Mouse (Mus musculus) gastrocnemius, adult 2 months (tissue): ENCODE results near the gene Slc25a26. TPM values are rescaled to one million over a fixed set of nuclear protein-coding genes. Genes with fewer than 3 reads are reported as not detected.

Experiments
- DNase-seq: peaks from one replicate; pipeline ENCODE4 v3.0.0; 2022
- H3K27ac ChIP-seq: fragments of 200-600 bp; 2 replicates; pipeline ENCODE4 v1.8.1; 2022; ENCODE audit warnings: mild to moderate bottlenecking
- H3K4me3 ChIP-seq: fragments of 200-600 bp; 2 replicates; pipeline ENCODE4 v1.8.1; 2022; ENCODE audit warnings: mild to moderate bottlenecking, moderate library complexity
- CTCF ChIP-seq: fragments of 200-600 bp; IDR thresholded peaks from 2 replicates; pipeline ENCODE4 v1.8.1; 2022; ENCODE audit warnings: antibody characterized with exemption, mild to moderate bottlenecking, moderate library complexity
- intact Hi-C: fragments of 180-260 bp; cut with DNase I; formaldehyde crosslinking; loops from one replicate; pipeline ENCODE4 v1.15.1; 2025
- total RNA-seq, 2 experiments: library from RNA; stranded (reverse); gene quantifications; 2 replicates each; pipeline ENCODE4 v1.2.3; 2021

Slc25a26 gene
- total RNA-seq, 2 experiments from 2014 or later: 16.5 to 17.7 TPM

DNA sequence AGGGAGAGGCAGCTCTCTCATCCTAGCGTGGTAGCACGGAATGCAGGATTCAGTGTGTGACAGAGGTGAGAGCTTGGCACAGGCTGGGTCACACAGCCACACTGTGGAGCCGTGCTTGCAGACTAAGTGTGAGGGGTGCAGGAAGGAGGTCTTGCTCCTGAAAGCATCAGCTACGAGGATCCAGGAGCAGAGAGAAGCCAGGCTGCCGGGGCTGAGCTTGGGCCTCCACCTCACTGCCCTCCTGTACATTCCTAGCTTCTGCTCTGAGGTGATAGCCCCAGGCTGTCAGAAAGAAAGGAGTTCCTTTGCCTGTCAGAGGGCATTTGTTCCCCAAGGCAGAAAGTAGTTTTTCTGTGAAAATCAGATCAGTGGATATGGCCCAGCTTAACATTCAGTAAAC, 95.1 kb downstream of the Slc25a26 start:
- intact Hi-C loops: no loop called here
- Histone ChIP-seq H3K27ac (peak overlapping the region; percentile 84), H3K4me3 (no peak overlapping the region)
- TF ChIP-seq CTCF: no peak
- peak; percentile 23 for DNase-seq

DNA sequence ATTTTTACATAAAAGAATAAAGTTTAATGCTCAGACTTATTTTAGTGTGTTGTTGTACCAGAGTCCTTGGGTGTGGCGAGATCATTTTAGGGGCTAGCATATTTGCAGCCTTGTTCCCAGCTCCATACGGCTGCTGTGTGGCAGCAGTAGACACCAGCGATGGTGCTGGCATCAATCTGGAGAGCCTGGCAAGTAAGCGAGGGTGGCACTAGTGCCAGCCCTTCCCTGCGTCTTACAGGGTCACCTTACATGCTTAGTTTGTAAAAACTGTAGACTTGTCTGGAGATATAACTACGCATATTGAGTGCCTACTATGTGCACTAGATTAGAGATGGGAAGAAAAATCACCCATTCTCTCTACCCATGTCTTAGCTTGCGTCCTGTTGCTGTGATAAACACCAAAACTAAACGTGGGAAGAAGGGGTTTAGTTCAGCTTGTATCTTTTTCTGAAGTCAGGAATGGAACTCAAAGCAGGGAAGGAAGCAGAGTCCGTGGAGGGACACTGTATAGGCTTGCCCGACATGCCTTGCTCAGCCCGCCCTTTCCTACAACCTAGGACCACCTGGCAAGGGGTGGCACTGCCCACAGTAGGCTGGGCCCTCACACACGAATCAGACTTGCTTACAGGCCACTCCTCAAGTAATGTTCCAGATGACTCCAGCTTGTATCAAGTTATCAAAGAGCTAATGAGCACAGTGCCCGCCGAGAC, 96.1 kb downstream of the Slc25a26 start:
- Histone ChIP-seq H3K27ac (peak overlapping the region; percentile 84), H3K4me3 (no peak overlapping the region)
- peak; percentile 82 for DNase-seq
- intact Hi-C loops: no loop called here
- no peak for TF ChIP-seq CTCF

GRCm38 (mm10) chr6:94596761-94597485, 96.8 kb downstream of the Slc25a26 start:
- intact Hi-C loops: no loop called here
- Histone ChIP-seq H3K27ac (peak overlapping the region; percentile 84), H3K4me3 (no peak overlapping the region)
- peak; percentile 57 for DNase-seq
- peak; percentile 48 for TF ChIP-seq CTCF

- peak overlapping the region; percentile 84 for H3K27ac ChIP-seq
These were observed 98.3 kb downstream of the Slc25a26 start for GRCm38 (mm10) chr6:94598421-94598820.

GRCm38 (mm10) chr6:94599016-94599415, 98.9 kb downstream of the Slc25a26 start:
- Histone ChIP-seq H3K4me3 (no peak overlapping the region), H3K27ac (no peak overlapping the region)
- DNase-seq: peak; percentile 12
- intact Hi-C loops: no loop called here
- no peak for TF ChIP-seq CTCF

More at GRCm38 (mm10) chr6:94598421-94598820, 98.3 kb downstream of the Slc25a26 start:
- TF ChIP-seq CTCF: no peak
- intact Hi-C loops: no loop called here
- H3K4me3 ChIP-seq: no peak overlapping the region
- peak; percentile 68 for DNase-seq

DNA sequence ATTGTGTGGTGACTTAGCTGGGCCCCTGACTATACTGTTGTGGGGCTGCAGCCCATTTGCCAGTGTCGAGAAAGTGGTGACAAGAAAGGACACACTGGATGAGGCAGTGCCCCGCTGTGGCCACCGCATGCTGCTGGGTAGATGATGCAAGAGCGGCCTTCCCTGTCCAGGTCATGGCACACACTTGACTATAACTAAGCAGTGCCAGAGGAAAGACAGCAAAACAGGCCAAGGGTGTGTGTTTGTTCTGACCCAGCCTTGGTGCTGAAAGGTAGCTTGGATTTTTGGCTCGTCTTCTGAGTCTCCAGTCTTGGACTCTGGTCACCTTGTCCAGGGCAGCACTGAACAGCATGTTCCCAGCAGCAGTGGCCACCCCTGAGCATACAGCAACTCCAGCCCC, 101.0 kb downstream of the Slc25a26 start:
- TF ChIP-seq CTCF: peak; percentile 41
- peak; percentile 82 for DNase-seq
- intact Hi-C loops: loop anchor here (2.0 to 5.0 kb wide), 2 partner anchors 22 to 59 kb away; no protein-coding TSS in a partner anchor
- peak overlapping the region; percentile 89 for H3K27ac ChIP-seq
- H3K4me3 ChIP-seq: no peak overlapping the region

DNA sequence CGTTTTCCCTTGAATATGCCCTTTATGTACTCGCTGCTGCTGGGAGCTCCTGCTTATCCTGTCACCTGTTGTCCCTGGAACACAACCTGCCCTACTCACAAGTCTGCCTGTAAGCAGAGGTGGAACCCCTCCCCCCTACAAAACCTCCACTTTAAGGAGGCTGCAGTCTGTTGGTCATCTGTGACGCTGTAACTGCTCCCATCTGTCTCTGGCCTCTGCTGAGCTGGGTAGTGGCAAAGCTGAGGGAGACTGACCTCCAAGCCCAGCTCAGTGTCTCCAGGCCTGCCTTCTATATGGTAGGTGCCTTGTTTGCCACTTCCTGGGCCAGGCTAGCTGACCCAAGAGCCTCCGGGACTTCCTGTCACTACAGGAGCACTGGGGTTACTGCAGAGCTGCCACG, 101.7 kb downstream of the Slc25a26 start:
- peak overlapping the region; percentile 89 for H3K27ac ChIP-seq
- intact Hi-C loops: loop anchor here (2.0 to 5.0 kb wide), 2 partner anchors 21 to 60 kb away; no protein-coding TSS in a partner anchor
- TF ChIP-seq CTCF: no peak
- H3K4me3 ChIP-seq: no peak overlapping the region
- DNase-seq: no peak

DNA sequence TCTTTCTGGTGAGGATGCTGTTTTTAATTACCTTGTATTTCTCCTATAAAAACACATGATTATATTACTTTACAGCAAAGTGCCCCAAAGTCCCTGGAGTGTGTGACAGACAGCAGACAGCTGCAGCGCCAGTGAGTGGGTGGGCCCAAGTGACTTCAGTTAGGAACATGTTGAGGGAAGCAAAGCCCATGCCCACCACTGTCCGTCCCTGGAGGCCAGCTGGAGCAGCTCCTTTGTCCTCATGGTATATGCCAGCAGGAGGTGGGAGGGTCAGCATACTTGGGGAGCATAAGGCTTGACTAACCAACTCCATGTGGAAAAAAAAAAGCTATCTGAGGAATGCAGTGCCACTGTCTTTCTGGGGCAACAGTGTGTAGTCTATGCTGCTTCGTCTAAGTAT, 103.9 kb downstream of the Slc25a26 start:
- no peak for TF ChIP-seq CTCF
- peak; percentile 17 for DNase-seq
- H3K4me3 ChIP-seq: no peak overlapping the region
- no peak overlapping the region; the same call in 1 of the 2 replicates for H3K27ac ChIP-seq
- intact Hi-C loops: loop anchor here (5.0 kb wide), 1 partner anchor 62 kb away; no protein-coding TSS in a partner anchor

DNA sequence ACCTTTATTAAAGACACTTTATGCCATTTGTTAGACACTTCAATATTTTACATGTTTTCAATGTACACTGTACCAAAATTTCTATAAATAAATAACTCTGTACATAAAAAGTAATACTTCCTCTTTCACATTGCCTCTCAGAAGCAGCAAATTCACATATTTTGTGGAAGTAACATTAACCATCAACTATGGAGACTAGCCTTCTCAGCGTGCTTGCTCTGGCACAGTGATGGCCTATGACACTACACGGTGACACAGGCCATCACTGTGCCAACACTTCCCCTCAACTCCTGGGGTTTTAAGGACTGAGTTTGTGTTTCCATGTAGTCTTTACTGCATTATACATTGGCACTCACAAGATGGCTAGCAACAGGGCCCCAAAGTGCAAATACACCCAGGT, 104.4 kb downstream of the Slc25a26 start:
- Histone ChIP-seq H3K4me3 (no peak overlapping the region), H3K27ac (no peak overlapping the region)
- TF ChIP-seq CTCF: no peak
- intact Hi-C loops: loop anchor here (5.0 kb wide), 1 partner anchor 62 kb away; no protein-coding TSS in a partner anchor
- peak; percentile 11 for DNase-seq

GRCm38 (mm10) chr6:94613235-94613895, 113.2 kb downstream of the Slc25a26 start:
- DNase-seq: no peak
- Histone ChIP-seq H3K27ac (peak overlapping the region; percentile 58), H3K4me3 (no peak overlapping the region)
- no peak for TF ChIP-seq CTCF
- intact Hi-C loops: no loop called here

DNA sequence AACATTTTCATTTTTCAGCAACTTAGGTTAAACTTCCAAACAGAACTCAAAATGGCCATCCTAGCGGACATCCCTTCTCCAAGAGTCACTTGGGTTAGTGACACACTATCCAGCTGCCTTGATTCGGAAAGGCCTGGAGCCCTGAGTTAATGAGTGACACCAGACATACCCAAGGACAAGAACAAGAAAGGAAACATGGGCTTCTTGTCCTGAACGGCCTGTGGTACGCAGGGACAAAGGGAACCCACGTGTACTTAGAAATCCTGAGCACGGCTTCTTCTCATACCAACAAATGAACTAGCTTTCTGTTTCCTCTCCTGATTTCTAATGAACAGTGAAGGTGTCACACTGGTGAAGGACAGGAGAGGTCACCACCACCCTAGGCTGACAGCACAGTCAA, 114.2 kb downstream of the Slc25a26 start:
- intact Hi-C loops: no loop called here
- TF ChIP-seq CTCF: no peak
- no peak for DNase-seq
- Histone ChIP-seq H3K27ac (peak overlapping the region; percentile 5; the same call in 1 of the 2 replicates), H3K4me3 (no peak overlapping the region)

DNA sequence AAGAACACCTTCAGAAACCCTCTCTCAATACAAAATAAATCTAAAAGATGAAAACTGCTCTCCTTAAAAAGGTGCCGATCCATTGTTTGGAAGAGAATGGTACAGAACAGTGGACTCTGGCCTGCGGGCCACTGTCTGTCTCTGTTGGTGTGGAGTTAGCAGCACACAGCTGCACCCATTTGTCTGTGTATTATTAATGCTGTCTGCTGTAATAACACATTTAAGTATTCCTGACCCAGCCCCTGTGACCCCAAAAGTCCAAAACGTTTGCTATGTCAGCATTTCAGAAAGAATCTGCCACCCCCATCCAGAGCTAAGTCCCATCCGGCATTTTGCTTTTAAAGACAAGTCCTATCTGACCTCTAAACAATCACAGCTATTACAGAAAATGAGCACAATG, 115.8 kb downstream of the Slc25a26 start:
- intact Hi-C loops: no loop called here
- DNase-seq: no peak

GRCm38 (mm10) chr6:94618671-94619070, 118.5 kb downstream of the Slc25a26 start:
- no peak overlapping the region for H3K4me3 ChIP-seq
- intact Hi-C loops: no loop called here
- no peak for DNase-seq
- peak overlapping the region; percentile 86 for H3K27ac ChIP-seq
- no peak for TF ChIP-seq CTCF

More for the DNA sequence above, 115.8 kb downstream of the Slc25a26 start:
- Histone ChIP-seq H3K27ac (no peak overlapping the region), H3K4me3 (no peak overlapping the region)
- no peak for TF ChIP-seq CTCF
